Mouse (Mus musculus) small intestine, adult 2 months (tissue): Measurements from ENCODE around the gene Slc7a10. TPM values are rescaled to one million over a fixed set of nuclear protein-coding genes. Genes with fewer than 3 reads are reported as not detected.

Experiments
- H3K27ac ChIP-seq: fragments of 200-500 bp; 2 replicates; pipeline ENCODE4 v1.5.1; 2012; ENCODE audit warnings: low read depth, low read length, control low read depth, inconsistent platforms; ENCODE audit not compliant: insufficient read depth
- H3K27me3 ChIP-seq: fragments of 200-500 bp; 2 replicates; pipeline ENCODE4 v1.6.1; 2012; ENCODE audit warnings: mild to moderate bottlenecking, moderate library complexity, low read length, inconsistent platforms; ENCODE audit not compliant: control insufficient read depth, insufficient read depth
- H3K36me3 ChIP-seq: fragments of 200-500 bp; 2 replicates; pipeline ENCODE4 v1.6.1; 2012; ENCODE audit warnings: mild to moderate bottlenecking, low read length, control low read depth, inconsistent platforms; ENCODE audit not compliant: control insufficient read depth, insufficient read depth
- H3K4me1 ChIP-seq: fragments of 200-500 bp; 2 replicates; pipeline ENCODE4 v1.6.1; 2012; ENCODE audit warnings: low read length, inconsistent platforms, mixed read lengths; ENCODE audit not compliant: control insufficient read depth, insufficient read depth, insufficient read length
- H3K4me3 ChIP-seq: fragments of 200-500 bp; 2 replicates; pipeline ENCODE4 v1.5.1; 2012; ENCODE audit warnings: low read depth, mild to moderate bottlenecking, control low read depth, inconsistent platforms, low read length, moderate library complexity
- CTCF ChIP-seq: fragments of 200-500 bp; IDR thresholded peaks from 2 replicates; pipeline ENCODE4 v1.5.1; 2012; ENCODE audit warnings: low read depth, mild to moderate bottlenecking, control low read depth, inconsistent platforms, low read length, moderate library complexity, mixed read lengths; ENCODE audit not compliant: insufficient replicate concordance, insufficient read length; ENCODE audit errors: extremely low read depth
- POLR2A ChIP-seq: fragments of 200-500 bp; IDR thresholded peaks from 2 replicates; pipeline ENCODE4 v1.6.1; 2012; ENCODE audit warnings: low read depth, mild to moderate bottlenecking, control low read depth, inconsistent platforms, low read length, moderate library complexity
- WGBS: fragments of 180-500 bp; shearing (Covaris S2); methylation state at CpG from one replicate; pipeline ENCODE4 v1.1.7; 2018; 5-methylcytosine and 5-hydroxymethylcytosine counted together
- polyA plus RNA-seq: library from polyadenylated mRNA; depleted of rRNA; stranded (reverse); fragments of >200 nt; gene quantifications from 2 replicates; pipeline ENCODE4 v1.2.3, GENCODE M21; 2012

Gene Slc7a10
- polyA plus RNA-seq, 1 experiment = 0.11 TPM

- 73% methylated on average over 4 of the region's 4 CpGs for WGBS
- TF ChIP-seq POLR2A (no peak), CTCF (no peak)
- no peaks in the 10 kb centered on the region for H3K27me3 ChIP-seq
- peaks cover 5% of the 10 kb centered on the region; the same call in 1 of the 2 replicates for H3K4me1 ChIP-seq
- no peak overlapping the region for H3K27ac ChIP-seq
- no peak overlapping the region for H3K4me3 ChIP-seq
- H3K36me3 ChIP-seq = no peaks in the 10 kb centered on the region
Measured at GRCm38 (mm10) chr7:35172519-35172918, 13.7 kb upstream of the Slc7a10 start.

DNA sequence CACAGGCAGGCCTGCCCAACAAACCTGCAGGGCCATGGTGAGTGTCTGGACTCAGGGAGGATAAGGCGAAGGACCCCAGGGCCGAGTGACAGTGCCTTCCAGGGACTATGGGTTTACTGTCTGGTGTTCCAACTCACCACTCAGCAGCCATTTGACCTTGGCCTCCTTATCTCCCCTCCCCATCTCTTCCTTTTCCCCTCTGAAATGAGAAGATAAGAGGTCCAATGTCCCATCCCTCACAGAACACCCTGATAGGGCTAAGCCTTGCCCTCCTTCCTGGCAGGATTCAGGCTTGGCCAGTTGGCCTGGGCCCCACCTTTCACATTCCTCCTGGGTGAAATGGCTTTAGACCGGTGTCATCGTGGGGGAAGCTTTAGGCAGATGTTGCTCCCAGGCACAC lies 10.7 kb upstream of the Slc7a10 start:
- WGBS = 71% methylated on average over 4 of the region's 4 CpGs
- TF ChIP-seq POLR2A (no peak), CTCF (no peak)
- H3K27me3 ChIP-seq = no peaks in the 10 kb centered on the region
- no peaks in the 10 kb centered on the region for H3K36me3 ChIP-seq
- H3K4me3 ChIP-seq = no peak overlapping the region
- H3K4me1 ChIP-seq = peaks cover 3% of the 10 kb centered on the region; the same call in 1 of the 2 replicates
- H3K27ac ChIP-seq = no peak overlapping the region

- H3K27ac ChIP-seq = no peak overlapping the region
- TF ChIP-seq CTCF (peak; percentile 48; the same call in 1 of the 2 replicates), POLR2A (no peak)
- no peak overlapping the region for H3K4me3 ChIP-seq
- peaks cover 2% of the 10 kb centered on the region; the same call in 1 of the 2 replicates for H3K4me1 ChIP-seq
- no peaks in the 10 kb centered on the region for H3K27me3 ChIP-seq
- 48% methylated on average over 18 of the region's 18 CpGs for WGBS
- no peaks in the 10 kb centered on the region for H3K36me3 ChIP-seq
Measured at GRCm38 (mm10) chr7:35176412-35177381, 9.5 kb upstream of the Slc7a10 start.

GRCm38 (mm10) chr7:35184833-35185724 lies 1.1 kb upstream of the Slc7a10 start:
- Histone ChIP-seq H3K27me3 (peaks cover 31% of the 10 kb centered on the region), H3K27ac (no peak overlapping the region), H3K4me1 (peaks cover 7% of the 10 kb centered on the region; the same call in 1 of the 2 replicates), H3K4me3 (peak overlapping the region; percentile 36), H3K36me3 (no peaks in the 10 kb centered on the region)
- WGBS = 7% methylated on average over 54 of the region's 54 CpGs
- TF ChIP-seq POLR2A = no peak
- peak; percentile 44; the same call in 1 of the 2 replicates for TF ChIP-seq CTCF

- 49% methylated on average over 5 of the region's 5 CpGs for WGBS
- peaks cover 27% of the 10 kb centered on the region for H3K27me3 ChIP-seq
Measured at GRCm38 (mm10) chr7:35189699-35190098, 3.5 kb downstream of the Slc7a10 start.

GRCm38 (mm10) chr7:35191276-35191675 lies 5.1 kb downstream of the Slc7a10 start:
- TF ChIP-seq POLR2A (no peak), CTCF (no peak)
- WGBS = 18% methylated on average over 2 of the region's 2 CpGs
- H3K36me3 ChIP-seq = no peaks in the 10 kb centered on the region
- H3K27ac ChIP-seq = no peak overlapping the region
- peaks cover 11% of the 10 kb centered on the region for H3K27me3 ChIP-seq
- H3K4me1 ChIP-seq = no peaks in the 10 kb centered on the region
- no peak overlapping the region for H3K4me3 ChIP-seq

More at GRCm38 (mm10) chr7:35189699-35190098, 3.5 kb downstream of the Slc7a10 start:
- no peak for TF ChIP-seq POLR2A
- no peak for TF ChIP-seq CTCF
- H3K4me1 ChIP-seq = peaks cover 7% of the 10 kb centered on the region; the same call in 1 of the 2 replicates
- no peaks in the 10 kb centered on the region for H3K36me3 ChIP-seq
- H3K27ac ChIP-seq = no peak overlapping the region
- H3K4me3 ChIP-seq = no peak overlapping the region

DNA sequence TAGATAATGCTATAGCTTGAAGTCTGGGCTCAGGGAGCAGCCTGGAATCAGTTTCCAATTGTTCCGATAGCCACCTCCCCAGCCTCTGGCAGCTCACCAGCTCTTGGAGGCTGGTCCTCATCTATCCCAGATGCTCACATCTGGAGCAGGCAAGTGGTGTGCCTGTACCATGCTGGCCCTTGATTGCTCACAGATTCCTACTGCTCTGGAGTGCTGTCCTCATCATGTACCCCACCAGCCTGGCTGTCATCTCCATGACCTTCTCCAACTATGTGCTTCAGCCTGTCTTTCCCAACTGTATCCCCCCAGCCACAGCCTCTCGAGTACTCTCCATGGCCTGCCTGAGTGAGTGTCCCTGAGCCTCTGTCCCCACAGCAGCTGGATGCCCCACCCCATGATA lies 10.8 kb downstream of the Slc7a10 start:
- TF ChIP-seq POLR2A (no peak), CTCF (no peak)
- no peaks in the 10 kb centered on the region for H3K36me3 ChIP-seq
- no peak overlapping the region for H3K27ac ChIP-seq
- no peak overlapping the region for H3K4me3 ChIP-seq
- H3K4me1 ChIP-seq = no peaks in the 10 kb centered on the region
- H3K27me3 ChIP-seq = no peaks in the 10 kb centered on the region
- WGBS = 67% methylated on average over 2 of the region's 2 CpGs
